Mouse (Mus musculus) heart, adult 8-10 months (tissue): ENCODE measurements at regions not wholly inside any gene's neighbourhood (a gene's known extent, or its start where the extent isn't known, plus 50 kb on each side); places are given as distances from the start of the nearest gene placed in this dataset.

Experiments
- DNase-seq: peaks from one replicate; pipeline ENCODE4 v3.0.0; 2022; ENCODE audit warnings: low spot score

- no peak for DNase-seq
Observed at GRCm38 (mm10) chr1:104226493-104226892, 541.8 kb upstream of the Cdh20 start.

DNA sequence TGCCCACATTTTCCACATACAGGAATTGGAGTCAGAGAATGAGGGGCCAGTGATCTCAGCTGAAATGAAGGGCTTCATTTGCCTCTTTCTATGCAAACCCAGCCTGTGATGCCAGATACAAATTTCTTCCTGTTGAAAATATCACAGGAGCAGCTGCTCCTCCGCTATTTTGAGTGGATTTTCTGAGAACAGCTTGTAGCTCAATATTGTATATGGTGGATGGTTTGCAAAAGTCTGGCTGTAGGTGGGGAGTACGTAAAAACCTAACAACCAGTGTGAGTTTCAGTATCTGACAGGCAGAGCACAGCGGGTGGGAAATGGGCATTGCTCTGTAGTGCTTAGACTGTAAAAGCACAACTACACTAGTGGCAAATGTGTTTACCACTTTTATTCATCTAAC is 541.4 kb upstream of the Cdh20 start:
- no peak for DNase-seq

GRCm38 (mm10) chr1:104241605-104242004 is 526.7 kb upstream of the Cdh20 start:
- DNase-seq, result no peak

DNA sequence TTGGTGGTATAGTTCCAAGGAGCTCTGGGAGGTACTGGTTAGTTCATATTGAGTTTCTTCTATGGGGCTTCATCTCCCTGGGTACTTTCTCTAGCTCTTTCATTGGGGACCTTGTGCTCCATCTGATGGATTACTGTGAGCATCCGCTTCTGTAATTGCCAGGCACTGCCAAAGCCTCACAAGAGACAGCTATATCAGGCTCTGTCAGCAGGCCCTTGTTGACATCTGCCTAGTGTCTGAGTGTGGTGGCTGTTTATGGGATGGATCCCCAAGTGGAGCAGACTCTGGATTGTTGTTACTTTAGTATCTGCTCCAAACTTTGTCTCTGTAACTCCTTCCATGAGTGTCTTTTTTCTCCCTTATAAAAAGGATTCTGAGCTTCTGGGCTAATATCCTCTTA is 502.6 kb upstream of the Cdh20 start:
- DNase-seq, result no peak

- no peak for DNase-seq
Observed at GRCm38 (mm10) chr1:104307941-104308340, 460.4 kb upstream of the Cdh20 start.

- no peak for DNase-seq
Observed at GRCm38 (mm10) chr1:104311617-104312016, 456.7 kb upstream of the Cdh20 start.

DNA sequence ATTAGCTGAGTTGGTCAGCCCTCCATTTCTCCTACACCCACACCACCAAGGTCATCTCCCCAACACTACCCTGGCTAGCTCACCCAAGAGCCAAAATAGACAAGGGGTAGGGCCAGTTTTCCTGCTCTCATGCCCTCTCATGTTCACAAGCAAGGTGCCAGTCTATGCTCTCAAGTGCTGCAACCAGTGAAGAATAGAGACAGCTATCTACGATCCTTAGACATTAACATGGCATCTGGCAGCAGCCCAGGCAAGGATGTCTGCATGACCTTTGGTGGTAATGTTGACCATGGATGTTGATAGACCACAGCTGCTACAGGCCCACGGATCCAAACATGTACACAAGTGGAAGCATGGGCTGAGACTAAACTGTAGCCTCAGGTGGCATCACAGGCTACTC is 453.3 kb upstream of the Cdh20 start:
- no peak for DNase-seq

DNA sequence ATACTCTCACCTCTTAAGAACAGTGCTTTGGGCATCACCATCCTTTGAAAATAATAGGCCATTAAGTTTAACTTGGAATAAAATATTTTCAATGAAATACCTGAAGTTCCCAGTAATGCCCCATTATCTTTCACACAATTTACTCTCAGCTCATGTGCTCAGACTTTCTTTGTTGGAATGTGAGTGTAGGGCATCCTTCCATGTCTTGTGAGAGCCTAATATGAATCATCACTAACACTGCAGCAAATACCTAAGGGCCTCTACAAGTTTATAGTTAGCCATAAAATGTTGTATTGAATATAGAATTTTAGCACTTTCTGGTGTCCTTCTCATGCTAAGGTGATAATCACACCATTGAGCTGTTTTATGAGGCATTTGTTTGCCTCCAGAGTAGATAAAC is 450.3 kb upstream of the Cdh20 start:
- no peak for DNase-seq

GRCm38 (mm10) chr1:104332666-104333370 is 435.5 kb upstream of the Cdh20 start:
- DNase-seq, result no peak

DNA sequence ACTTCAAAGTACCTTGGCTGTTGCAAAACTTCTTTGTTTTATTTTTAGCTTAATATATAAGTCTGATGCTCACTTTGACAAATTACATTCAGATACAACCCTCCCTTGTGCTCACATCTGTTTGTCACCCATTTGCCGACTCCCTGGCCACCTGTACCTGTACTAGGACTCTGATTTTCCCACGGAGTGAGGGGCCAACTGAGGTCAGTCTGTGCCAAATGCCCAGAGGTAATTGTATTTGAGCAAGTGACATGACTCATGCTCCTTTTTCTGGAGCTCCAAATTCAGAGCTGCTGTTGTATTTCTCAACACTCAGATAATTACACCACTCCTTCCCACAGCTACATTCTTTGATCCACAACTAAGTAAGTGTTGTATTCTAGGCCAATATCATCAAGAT is 434.8 kb upstream of the Cdh20 start:
- peak; percentile 6 for DNase-seq
